Mouse (Mus musculus) brain, embryonic 14.5 days (tissue): ENCODE results near the gene Tmem45b.

ENCODE experiments used
- CTCF ChIP-seq: fragments of 200-500 bp; IDR thresholded peaks from 2 replicates; pipeline ENCODE4 v1.5.1; 2012; ENCODE audit warnings: inconsistent platforms, mild to moderate bottlenecking, moderate library complexity, borderline replicate concordance; ENCODE audit not compliant: insufficient read depth, insufficient read length; ENCODE audit errors: extremely low read depth
- POLR2A ChIP-seq: fragments of 200-500 bp; IDR thresholded peaks from 2 replicates; pipeline ENCODE4 v1.6.1; 2012; ENCODE audit warnings: mild to moderate bottlenecking, inconsistent platforms, borderline replicate concordance; ENCODE audit not compliant: poor library complexity, insufficient read depth, insufficient read length, severe bottlenecking; ENCODE audit errors: extremely low read depth

DNA sequence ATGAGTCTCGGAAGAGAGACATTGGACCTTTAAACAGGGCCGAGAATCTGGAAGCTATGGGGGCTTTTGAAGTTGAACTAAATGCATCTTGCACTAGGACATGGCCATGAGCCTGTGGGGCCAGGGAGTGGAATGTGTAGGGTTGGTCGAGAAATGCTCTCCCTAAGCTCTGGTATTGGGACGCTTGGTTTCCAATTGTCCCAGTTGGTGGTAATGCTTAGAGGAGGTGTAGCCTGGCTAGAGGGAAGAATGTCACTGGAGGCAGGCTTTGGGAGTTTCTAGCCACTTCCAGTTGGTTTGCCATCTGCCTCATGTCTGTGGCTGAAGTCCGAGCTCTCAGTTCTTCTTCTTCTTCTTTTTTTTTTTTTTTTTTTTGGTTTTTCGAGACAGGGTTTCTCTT is 24.9 kb downstream of the Tmem45b start:
- TF ChIP-seq CTCF (no peak), POLR2A (no peak)
